Mouse (Mus musculus) adipocyte (in vitro differentiated cells): Measurements from ENCODE around the gene Aoah.

Source experiments
- DNase-seq: peaks from one replicate; pipeline ENCODE4 v3.0.0-alpha.2; 2016; ENCODE audit warnings: low spot score

Aoah gene

GRCm38 (mm10) chr13:21074847-21075246, 280.9 kb downstream of the Aoah start, which contains the start of gene Olfr1370:
Gene Olfr1370 (minus strand): TSS chr13:21074947.
- no peak for DNase-seq

- no peak for DNase-seq
Measured at GRCm38 (mm10) chr13:21082686-21083085, 288.8 kb downstream of the Aoah start.
